Mouse (Mus musculus): ENCODE results near the gene Dpp8. TPM values are rescaled to one million over a fixed set of nuclear protein-coding genes. Genes with fewer than 3 reads are reported as not detected.

Gene Dpp8
- total and polyA plus RNA-seq, 3 experiments = 36.0 to 53.2 (median 39.9) TPM

GRCm38 (mm10) chr9:64987651-64988050 lies 44.6 kb upstream of the Dpp8 start:
- no peak for DNase-seq (ENCODE audit: extremely low read depth)
- no peak overlapping the region for H3K4me3 ChIP-seq (replicated peaks in 1 of 3; ENCODE audit: low read depth in 2 of 3, low read length in 2 of 3, poor library complexity in 1 of 3)
- no peak overlapping the region for H3K9ac ChIP-seq (ENCODE audit: insufficient read depth, low read depth)
- no peak overlapping the region for H3K27ac ChIP-seq (ENCODE audit: insufficient read depth, low read depth)
- H3K27me3 ChIP-seq (replicated peaks) = no peaks in the 10 kb centered on the region
- H3K36me3 ChIP-seq (replicated peaks in 1 of 2; ENCODE audit: control insufficient read depth in 1 of 2, insufficient read depth in 1 of 2, low read length in 1 of 2) = peaks cover 64 to 92% of the 10 kb centered on the region in 2 experiments
- dilution Hi-C loops (cut with MboI; ENCODE audit: extremely low pct_ligation_motif_present, extremely low pct_unique_long_range_greater_than_20kb, low sequenced_read_pairs) = no loop called here
- H3K4me2 ChIP-seq (ENCODE audit: insufficient read depth, low read depth, poor library complexity, severe bottlenecking) = no peak overlapping the region
- in situ Hi-C loops (cut with MboI; ENCODE audit: low pct_ligation_motif_present, low pct_unique_long_range_greater_than_20kb, low sequenced_read_pairs) = no loop called here
- TF ChIP-seq E2F4 (IDR thresholded peaks at IDR 0.05; ENCODE audit: insufficient replicate concordance, low read depth, low read length) (no peak), TCF12 (IDR thresholded peaks at IDR 0.05; ENCODE audit: low read depth, low read length) (no peak), MEF2A (IDR thresholded peaks at IDR 0.05; ENCODE audit: borderline replicate concordance, low read depth, low read length) (no peak), ELF1 (IDR thresholded peaks at IDR 0.05; ENCODE audit: low read depth, low read length) (no peak), TBP (conservative IDR thresholded peaks at IDR 0.05; ENCODE audit: low read depth, low read length) (no peak), POLR2A (IDR thresholded peaks at IDR 0.05; ENCODE audit: low read depth, low read length) (no peak), CHD2 (IDR thresholded peaks at IDR 0.05; ENCODE audit: low read length) (no peak), HCFC1 (IDR thresholded peaks at IDR 0.05; ENCODE audit: low read depth, low read length) (no peak), ZC3H11A (IDR thresholded peaks at IDR 0.05; ENCODE audit: low read depth, low read length) (no peak), JUN (IDR thresholded peaks at IDR 0.05; ENCODE audit: insufficient read depth, low read depth, low read length) (no peak), CTCF (conservative IDR thresholded peaks at IDR 0.05 in 1 of 2, IDR thresholded peaks at IDR 0.05 in 1 of 2; ENCODE audit: low read depth in 2 of 2, low read length in 2 of 2) (no peak), PAX5 (IDR thresholded peaks at IDR 0.05; ENCODE audit: low read length) (no peak), SMC3 (IDR thresholded peaks at IDR 0.05; ENCODE audit: low read depth, low read length) (no peak), USF1 (IDR thresholded peaks at IDR 0.05; ENCODE audit: low read depth, low read length) (no peak), RAD21 (IDR thresholded peaks at IDR 0.05; ENCODE audit: low read depth, low read length) (no peak)
- H3K4me1 ChIP-seq (ENCODE audit: control insufficient read depth in 1 of 2, insufficient read depth in 2 of 2) = no peaks in the 10 kb centered on the region
- no peaks in the 10 kb centered on the region for H3K9me3 ChIP-seq (replicated peaks; ENCODE audit: low read length)
- H3K79me2 ChIP-seq (replicated peaks; ENCODE audit: control insufficient read depth, extremely low read depth, insufficient read depth, poor library complexity, severe bottlenecking) = no peaks in the 10 kb centered on the region

DNA sequence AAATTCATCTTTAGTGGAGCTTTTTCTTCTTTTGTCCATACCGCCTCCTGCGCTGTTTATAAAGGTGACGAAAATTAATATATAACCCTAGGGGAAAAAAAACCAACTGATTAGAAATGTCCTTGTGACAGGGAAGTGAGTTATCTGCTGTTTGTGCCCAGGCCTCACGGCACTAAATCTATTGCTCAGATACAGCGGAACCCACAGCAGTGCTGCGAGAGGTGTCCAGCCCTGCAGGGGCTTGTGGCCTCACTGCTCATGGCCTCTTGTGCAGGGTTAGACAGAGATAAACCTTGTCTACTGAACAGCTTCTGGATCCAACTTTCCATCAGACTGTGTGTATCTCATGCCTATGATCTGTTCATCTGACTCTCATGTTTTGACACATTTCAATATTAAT lies 43.8 kb upstream of the Dpp8 start:
- H3K27me3 ChIP-seq (replicated peaks) = no peaks in the 10 kb centered on the region
- no peaks in the 10 kb centered on the region for H3K4me1 ChIP-seq (ENCODE audit: control insufficient read depth in 1 of 2, insufficient read depth in 2 of 2)
- no peaks in the 10 kb centered on the region for H3K79me2 ChIP-seq (replicated peaks; ENCODE audit: control insufficient read depth, extremely low read depth, insufficient read depth, poor library complexity, severe bottlenecking)
- no peak overlapping the region for H3K4me3 ChIP-seq (replicated peaks in 1 of 3; ENCODE audit: low read depth in 2 of 3, low read length in 2 of 3, poor library complexity in 1 of 3)
- in situ Hi-C loops (cut with MboI; ENCODE audit: low pct_ligation_motif_present, low pct_unique_long_range_greater_than_20kb, low sequenced_read_pairs) = no loop called here
- no peak for TF ChIP-seq MXI1 (IDR thresholded peaks at IDR 0.05; ENCODE audit: low read depth, low read length)
- TF ChIP-seq UBTF (IDR thresholded peaks at IDR 0.05; ENCODE audit: low read depth, low read length) = no peak
- TF ChIP-seq MAX (IDR thresholded peaks at IDR 0.05; ENCODE audit: low read length) = no peak
- no peak for TF ChIP-seq ETS1 (conservative IDR thresholded peaks at IDR 0.05; ENCODE audit: low read depth, low read length)
- no peak for TF ChIP-seq SMC3 (IDR thresholded peaks at IDR 0.05; ENCODE audit: low read depth, low read length)
- no peak for TF ChIP-seq CHD2 (IDR thresholded peaks at IDR 0.05; ENCODE audit: low read length)
- no peak for TF ChIP-seq PAX5 (IDR thresholded peaks at IDR 0.05; ENCODE audit: low read length)
- no peak for TF ChIP-seq RAD21 (IDR thresholded peaks at IDR 0.05; ENCODE audit: low read depth, low read length)
- TF ChIP-seq TBP (conservative IDR thresholded peaks at IDR 0.05; ENCODE audit: low read depth, low read length) = no peak
- no peak for TF ChIP-seq JUN (IDR thresholded peaks at IDR 0.05; ENCODE audit: insufficient read depth, low read depth, low read length)
- TF ChIP-seq ZNF384 (IDR thresholded peaks at IDR 0.05; ENCODE audit: low read depth, low read length) = no peak
- no peak for TF ChIP-seq HCFC1 (IDR thresholded peaks at IDR 0.05; ENCODE audit: low read depth, low read length)
- TF ChIP-seq ZC3H11A (IDR thresholded peaks at IDR 0.05; ENCODE audit: low read depth, low read length) = no peak
- no peak for TF ChIP-seq POLR2AphosphoS2 (IDR thresholded peaks at IDR 0.05; ENCODE audit: low read depth, low read length)
- no peak for TF ChIP-seq NELFE (IDR thresholded peaks at IDR 0.05; ENCODE audit: low read depth, low read length)
- no peak for TF ChIP-seq KAT2A (IDR thresholded peaks at IDR 0.05; ENCODE audit: insufficient replicate concordance, low read length)
- H3K9me3 ChIP-seq (replicated peaks; ENCODE audit: low read length) = no peaks in the 10 kb centered on the region
- H3K27ac ChIP-seq (ENCODE audit: insufficient read depth, low read depth) = no peak overlapping the region; the same call in 1 of the 2 replicates
- no peak for DNase-seq (ENCODE audit: extremely low read depth)
- dilution Hi-C loops (cut with MboI; ENCODE audit: extremely low pct_ligation_motif_present, extremely low pct_unique_long_range_greater_than_20kb, low sequenced_read_pairs) = no loop called here
- H3K36me3 ChIP-seq (replicated peaks in 1 of 2; ENCODE audit: control insufficient read depth in 1 of 2, insufficient read depth in 1 of 2, low read length in 1 of 2) = peaks cover 58 to 92% of the 10 kb centered on the region in 2 experiments
- H3K4me2 ChIP-seq (ENCODE audit: insufficient read depth, low read depth, poor library complexity, severe bottlenecking) = no peak overlapping the region
- H3K9ac ChIP-seq (ENCODE audit: insufficient read depth, low read depth) = no peak overlapping the region
